Mouse (Mus musculus): ENCODE data around the gene Kcnd3. TPM values are rescaled to one million over a fixed set of nuclear protein-coding genes. Genes with fewer than 3 reads are reported as not detected.
A peak's percentile ranks its signal among the peaks of the same experiment; 100 is the strongest.

Kcnd3 gene
- 4.4 and 4.6 TPM in 2 replicates for polyA plus RNA-seq (2015; fragmentation: Nextera tagmentation; extraction: Ambion mirVana)

GRCm38 (mm10) chr3:105451627-105452555, at the start of gene Kcnd3:
Kcnd3 (plus strand) TSS chr3:105452330.
- Histone ChIP-seq H3K27ac (replicated peaks) (peak within 1 kb of the TSS; percentile 81), H3K4me1 (replicated peaks) (peaks cover 38% of the 10 kb centered on the region), H3K9ac (peak within 1 kb of the TSS; percentile 82), H3K27me3 (peaks cover 51% of the 10 kb centered on the region), H3K9me3 (no peaks in the 10 kb centered on the region), H3K36me3 (no peaks in the 10 kb centered on the region), H3K4me2 (peak within 1 kb of the TSS; percentile 98), H3K4me3 (peak within 1 kb of the TSS; percentile 68)
- WGBS, result 1% methylated on average over 72 of the region's 98 CpGs
- ATAC-seq (ENCODE audit: low read depth), result peak; percentile 82

GRCm38 (mm10) chr3:105402676-105403075, 49.5 kb upstream of the Kcnd3 start:
- Histone ChIP-seq H3K9me3 (no peaks in the 10 kb centered on the region), H3K4me3 (no peak overlapping the region), H3K9ac (no peak overlapping the region), H3K27me3 (no peaks in the 10 kb centered on the region), H3K4me2 (no peak overlapping the region), H3K36me3 (no peaks in the 10 kb centered on the region), H3K4me1 (replicated peaks) (peaks cover 28% of the 10 kb centered on the region), H3K27ac (replicated peaks) (no peak overlapping the region)
- ATAC-seq (ENCODE audit: low read depth), result no peak
- 73% methylated on average over 5 of the region's 5 CpGs for WGBS

GRCm38 (mm10) chr3:105403410-105404076, 48.6 kb upstream of the Kcnd3 start:
- 28% methylated on average over 5 of the region's 5 CpGs for WGBS
- ATAC-seq (ENCODE audit: low read depth), result peak; percentile 82
- Histone ChIP-seq H3K27me3 (no peaks in the 10 kb centered on the region), H3K9me3 (no peaks in the 10 kb centered on the region), H3K36me3 (no peaks in the 10 kb centered on the region), H3K4me1 (replicated peaks) (peaks cover 37% of the 10 kb centered on the region), H3K9ac (no peak overlapping the region), H3K4me3 (no peak overlapping the region), H3K27ac (replicated peaks) (no peak overlapping the region), H3K4me2 (no peak overlapping the region)

- peaks cover 39% of the 10 kb centered on the region for H3K4me1 ChIP-seq (replicated peaks)
- 0 out of 2 replicates have a peak overlapping the region, but pooled peaks have one; percentile 1 for H3K27ac ChIP-seq (replicated peaks)
- no peaks in the 10 kb centered on the region for H3K9me3 ChIP-seq
- no peak overlapping the region for H3K4me3 ChIP-seq
- H3K27me3 ChIP-seq, result no peaks in the 10 kb centered on the region
- ATAC-seq (ENCODE audit: low read depth), result peak; percentile 60
- no peak overlapping the region for H3K9ac ChIP-seq
- no peak overlapping the region for H3K4me2 ChIP-seq
- WGBS, result 49% methylated on average over 4 of the region's 4 CpGs
- no peaks in the 10 kb centered on the region for H3K36me3 ChIP-seq
Measured at GRCm38 (mm10) chr3:105404077-105404446, 48.1 kb upstream of the Kcnd3 start.

- Histone ChIP-seq H3K4me3 (no peak overlapping the region), H3K4me2 (no peak overlapping the region), H3K36me3 (no peaks in the 10 kb centered on the region), H3K9me3 (no peaks in the 10 kb centered on the region), H3K27me3 (no peaks in the 10 kb centered on the region), H3K4me1 (replicated peaks) (peaks cover 39% of the 10 kb centered on the region), H3K9ac (no peak overlapping the region), H3K27ac (replicated peaks) (no peak overlapping the region)
- no peak for ATAC-seq (ENCODE audit: low read depth)
- 85% methylated on average over 7 of the region's 7 CpGs for WGBS
Measured at GRCm38 (mm10) chr3:105405516-105405915, 46.6 kb upstream of the Kcnd3 start.

GRCm38 (mm10) chr3:105406036-105406435, 46.1 kb upstream of the Kcnd3 start:
- Histone ChIP-seq H3K27me3 (no peaks in the 10 kb centered on the region), H3K36me3 (no peaks in the 10 kb centered on the region), H3K4me2 (no peak overlapping the region), H3K4me1 (replicated peaks) (peaks cover 39% of the 10 kb centered on the region), H3K9me3 (no peaks in the 10 kb centered on the region), H3K27ac (replicated peaks) (peak overlapping the region; percentile 14; the same call in 1 of the 2 replicates), H3K4me3 (no peak overlapping the region), H3K9ac (no peak overlapping the region)
- ATAC-seq (ENCODE audit: low read depth), result no peak
- 47% methylated on average over 7 of the region's 7 CpGs for WGBS

GRCm38 (mm10) chr3:105408211-105408610, 43.9 kb upstream of the Kcnd3 start:
- H3K36me3 ChIP-seq, result no peaks in the 10 kb centered on the region
- no peak overlapping the region for H3K4me2 ChIP-seq
- 13% methylated on average over 3 of the region's 3 CpGs for WGBS
- H3K9ac ChIP-seq, result no peak overlapping the region
- peaks cover 38% of the 10 kb centered on the region for H3K4me1 ChIP-seq (replicated peaks)
- H3K9me3 ChIP-seq, result no peaks in the 10 kb centered on the region
- no peaks in the 10 kb centered on the region for H3K27me3 ChIP-seq
- H3K27ac ChIP-seq (replicated peaks), result 0 out of 2 replicates have a peak overlapping the region, but pooled peaks have one; percentile 23
- H3K4me3 ChIP-seq, result no peak overlapping the region
- peak; percentile 36; the same call in 1 of the 2 replicates for ATAC-seq (ENCODE audit: low read depth)

GRCm38 (mm10) chr3:105410810-105411209, 41.3 kb upstream of the Kcnd3 start:
- H3K4me2 ChIP-seq, result no peak overlapping the region
- no peak overlapping the region for H3K27ac ChIP-seq (replicated peaks)
- H3K4me1 ChIP-seq (replicated peaks), result peaks cover 22% of the 10 kb centered on the region
- H3K36me3 ChIP-seq, result no peaks in the 10 kb centered on the region
- no peaks in the 10 kb centered on the region for H3K9me3 ChIP-seq
- no peak overlapping the region for H3K9ac ChIP-seq
- no peaks in the 10 kb centered on the region for H3K27me3 ChIP-seq
- ATAC-seq (ENCODE audit: low read depth), result no peak
- over 99% methylated on average over 5 of the region's 5 CpGs for WGBS
- H3K4me3 ChIP-seq, result no peak overlapping the region

GRCm38 (mm10) chr3:105411776-105412175, 40.4 kb upstream of the Kcnd3 start:
- 83% methylated on average over 4 of the region's 4 CpGs for WGBS
- no peak overlapping the region for H3K4me3 ChIP-seq
- H3K27me3 ChIP-seq, result no peaks in the 10 kb centered on the region
- no peak overlapping the region for H3K9ac ChIP-seq
- H3K36me3 ChIP-seq, result no peaks in the 10 kb centered on the region
- no peaks in the 10 kb centered on the region for H3K9me3 ChIP-seq
- H3K27ac ChIP-seq (replicated peaks), result no peak overlapping the region
- no peak overlapping the region for H3K4me2 ChIP-seq
- no peak for ATAC-seq (ENCODE audit: low read depth)
- peaks cover 16% of the 10 kb centered on the region for H3K4me1 ChIP-seq (replicated peaks)

GRCm38 (mm10) chr3:105412229-105412628, 39.9 kb upstream of the Kcnd3 start:
- no peaks in the 10 kb centered on the region for H3K36me3 ChIP-seq
- no peaks in the 10 kb centered on the region for H3K9me3 ChIP-seq
- peaks cover 16% of the 10 kb centered on the region for H3K4me1 ChIP-seq (replicated peaks)
- no peaks in the 10 kb centered on the region for H3K27me3 ChIP-seq
- ATAC-seq (ENCODE audit: low read depth), result no peak
- no peak overlapping the region for H3K4me2 ChIP-seq
- H3K4me3 ChIP-seq, result no peak overlapping the region
- H3K9ac ChIP-seq, result no peak overlapping the region
- H3K27ac ChIP-seq (replicated peaks), result no peak overlapping the region
- 77% methylated on average over 2 of the region's 2 CpGs for WGBS

GRCm38 (mm10) chr3:105412681-105413080, 39.4 kb upstream of the Kcnd3 start:
- Histone ChIP-seq H3K9me3 (no peaks in the 10 kb centered on the region), H3K4me3 (no peak overlapping the region), H3K4me2 (no peak overlapping the region), H3K9ac (no peak overlapping the region), H3K27ac (replicated peaks) (no peak overlapping the region), H3K36me3 (no peaks in the 10 kb centered on the region), H3K4me1 (replicated peaks) (peaks cover 11% of the 10 kb centered on the region), H3K27me3 (no peaks in the 10 kb centered on the region)
- ATAC-seq (ENCODE audit: low read depth), result no peak

- no peak for ATAC-seq (ENCODE audit: low read depth)
- 82% methylated on average over 1 of the region's 1 CpGs for WGBS
- H3K27ac ChIP-seq (replicated peaks), result no peak overlapping the region
- H3K27me3 ChIP-seq, result no peaks in the 10 kb centered on the region
- peaks cover 10% of the 10 kb centered on the region; the same call in 1 of the 2 replicates for H3K9me3 ChIP-seq
- H3K36me3 ChIP-seq, result no peaks in the 10 kb centered on the region
- no peaks in the 10 kb centered on the region for H3K4me1 ChIP-seq (replicated peaks)
- H3K9ac ChIP-seq, result no peak overlapping the region
- H3K4me3 ChIP-seq, result no peak overlapping the region
- no peak overlapping the region for H3K4me2 ChIP-seq
Measured at GRCm38 (mm10) chr3:105418441-105418840, 33.7 kb upstream of the Kcnd3 start.

Measured in neural tube, embryonic 13.5 days (tissue).